Mouse (Mus musculus): ENCODE results near the gene Tsc2. TPM values are rescaled to one million over a fixed set of nuclear protein-coding genes. Genes with fewer than 3 reads are reported as not detected.

The Tsc2 gene
- polyA plus RNA-seq, 1 experiment, result 49.5 TPM

GRCm38 (mm10) chr17:24567034-24567779 lies 65.2 kb downstream of the Tsc2 start:
- Histone ChIP-seq H3K4me2 (ENCODE audit: low read depth) (peak overlapping the region; percentile 46), H3K4me3 (no peak overlapping the region), H3K79me2 (ENCODE audit: control insufficient read depth, insufficient read depth) (peaks cover 17% of the 10 kb centered on the region), H3ac (ENCODE audit: control insufficient read depth, insufficient read length) (no peak overlapping the region), H3K27me3 (ENCODE audit: control insufficient read depth, insufficient read depth, insufficient read length) (no peaks in the 10 kb centered on the region), H3K36me3 (ENCODE audit: control insufficient read depth, insufficient read depth) (peaks cover 26% of the 10 kb centered on the region)
- TF ChIP-seq TCF12 (IDR thresholded peaks at IDR 0.05; ENCODE audit: insufficient read depth, poor library complexity, severe bottlenecking) (no peak), POLR2A (IDR thresholded peaks at IDR 0.05; ENCODE audit: insufficient read length, low read depth) (no peak), MYOD1 (IDR thresholded peaks at IDR 0.05; ENCODE audit: control insufficient read depth in 1 of 3, insufficient read length in 2 of 3, low read depth in 2 of 3) (peak in 1 of 3 experiments; percentile 50), MYOG (IDR thresholded peaks at IDR 0.05; ENCODE audit: control insufficient read depth in 1 of 3, insufficient read depth in 1 of 3, insufficient read length in 2 of 3, low read depth in 2 of 3) (peak in 2 of 3 experiments; percentile 8 to 77), USF1 (IDR thresholded peaks at IDR 0.05; ENCODE audit: low read depth) (no peak)

- Histone ChIP-seq H3K36me3 (ENCODE audit: control insufficient read depth, insufficient read depth) (peaks cover 22% of the 10 kb centered on the region), H3K27me3 (ENCODE audit: control insufficient read depth, insufficient read depth, insufficient read length) (no peaks in the 10 kb centered on the region), H3ac (ENCODE audit: control insufficient read depth, insufficient read length) (no peak overlapping the region), H3K4me2 (ENCODE audit: low read depth) (no peak overlapping the region), H3K4me3 (no peak overlapping the region), H3K79me2 (ENCODE audit: control insufficient read depth, insufficient read depth) (peaks cover 30% of the 10 kb centered on the region)
- TF ChIP-seq USF1 (IDR thresholded peaks at IDR 0.05; ENCODE audit: low read depth) (no peak), CEBPB (IDR thresholded peaks at IDR 0.05; ENCODE audit: insufficient read depth, poor library complexity, severe bottlenecking) (no peak), POLR2AphosphoS2 (IDR thresholded peaks at IDR 0.05; ENCODE audit: insufficient read length, low read depth) (no peak), TCF3 (IDR thresholded peaks at IDR 0.05; ENCODE audit: insufficient read length, low read depth) (no peak), MAX (IDR thresholded peaks at IDR 0.05; ENCODE audit: low read depth) (no peak), SRF (IDR thresholded peaks at IDR 0.05; ENCODE audit: control insufficient read depth, insufficient read length, low read depth) (no peak), REST (IDR thresholded peaks at IDR 0.05; ENCODE audit: insufficient read depth, insufficient read length) (no peak), E2F4 (IDR thresholded peaks at IDR 0.05; ENCODE audit: insufficient read depth) (no peak), MYOG (IDR thresholded peaks at IDR 0.05; ENCODE audit: control insufficient read depth in 1 of 3, insufficient read depth in 1 of 3, insufficient read length in 2 of 3, low read depth in 2 of 3) (no peak), POLR2A (IDR thresholded peaks at IDR 0.05; ENCODE audit: insufficient read length, low read depth) (no peak), MYOD1 (IDR thresholded peaks at IDR 0.05; ENCODE audit: control insufficient read depth in 1 of 3, insufficient read length in 2 of 3, low read depth in 2 of 3) (no peak), TCF12 (IDR thresholded peaks at IDR 0.05; ENCODE audit: insufficient read depth, poor library complexity, severe bottlenecking) (no peak)
Measured at GRCm38 (mm10) chr17:24565792-24566191, 66.6 kb downstream of the Tsc2 start.

GRCm38 (mm10) chr17:24565092-24565491 lies 67.3 kb downstream of the Tsc2 start:
- peaks cover 37% of the 10 kb centered on the region for H3K79me2 ChIP-seq (ENCODE audit: control insufficient read depth, insufficient read depth)
- no peak overlapping the region for H3K4me2 ChIP-seq (ENCODE audit: low read depth)
- H3ac ChIP-seq (ENCODE audit: control insufficient read depth, insufficient read length), result no peak overlapping the region
- peaks cover 16% of the 10 kb centered on the region for H3K36me3 ChIP-seq (ENCODE audit: control insufficient read depth, insufficient read depth)
- H3K4me3 ChIP-seq, result no peak overlapping the region
- TF ChIP-seq MYOG (IDR thresholded peaks at IDR 0.05; ENCODE audit: control insufficient read depth in 1 of 3, insufficient read depth in 1 of 3, insufficient read length in 2 of 3, low read depth in 2 of 3) (no peak), USF1 (IDR thresholded peaks at IDR 0.05; ENCODE audit: low read depth) (no peak), E2F4 (IDR thresholded peaks at IDR 0.05; ENCODE audit: insufficient read depth) (no peak), MYOD1 (IDR thresholded peaks at IDR 0.05; ENCODE audit: control insufficient read depth in 1 of 3, insufficient read length in 2 of 3, low read depth in 2 of 3) (no peak), SRF (IDR thresholded peaks at IDR 0.05; ENCODE audit: control insufficient read depth, insufficient read length, low read depth) (no peak), POLR2A (IDR thresholded peaks at IDR 0.05; ENCODE audit: insufficient read length, low read depth) (no peak), TCF3 (IDR thresholded peaks at IDR 0.05; ENCODE audit: insufficient read length, low read depth) (no peak), REST (IDR thresholded peaks at IDR 0.05; ENCODE audit: insufficient read depth, insufficient read length) (no peak), POLR2AphosphoS2 (IDR thresholded peaks at IDR 0.05; ENCODE audit: insufficient read length, low read depth) (no peak), TCF12 (IDR thresholded peaks at IDR 0.05; ENCODE audit: insufficient read depth, poor library complexity, severe bottlenecking) (no peak), MAX (IDR thresholded peaks at IDR 0.05; ENCODE audit: low read depth) (no peak), CEBPB (IDR thresholded peaks at IDR 0.05; ENCODE audit: insufficient read depth, poor library complexity, severe bottlenecking) (no peak)
- H3K27me3 ChIP-seq (ENCODE audit: control insufficient read depth, insufficient read depth, insufficient read length), result no peaks in the 10 kb centered on the region

- H3K36me3 ChIP-seq (ENCODE audit: control insufficient read depth, insufficient read depth), result peaks cover 14% of the 10 kb centered on the region
- TF ChIP-seq MYOG (IDR thresholded peaks at IDR 0.05; ENCODE audit: control insufficient read depth in 1 of 3, insufficient read depth in 1 of 3, insufficient read length in 2 of 3, low read depth in 2 of 3) (peak in 2 of 3 experiments; percentile 34 to 74), MYOD1 (IDR thresholded peaks at IDR 0.05; ENCODE audit: control insufficient read depth in 1 of 3, insufficient read length in 2 of 3, low read depth in 2 of 3) (peak in 2 of 3 experiments; percentile 10 to 55), TCF12 (IDR thresholded peaks at IDR 0.05; ENCODE audit: insufficient read depth, poor library complexity, severe bottlenecking) (no peak), POLR2AphosphoS2 (IDR thresholded peaks at IDR 0.05; ENCODE audit: insufficient read length, low read depth) (no peak)
- no peak overlapping the region for H3K4me3 ChIP-seq
- H3K79me2 ChIP-seq (ENCODE audit: control insufficient read depth, insufficient read depth), result peaks cover 43% of the 10 kb centered on the region
- H3K4me2 ChIP-seq (ENCODE audit: low read depth), result no peak overlapping the region
- H3K27me3 ChIP-seq (ENCODE audit: control insufficient read depth, insufficient read depth, insufficient read length), result no peaks in the 10 kb centered on the region
- H3ac ChIP-seq (ENCODE audit: control insufficient read depth, insufficient read length), result no peak overlapping the region
Measured at GRCm38 (mm10) chr17:24564422-24564821, 68.0 kb downstream of the Tsc2 start.

- H3ac ChIP-seq (ENCODE audit: control insufficient read depth, insufficient read length), result no peak overlapping the region
- no peak overlapping the region for H3K4me3 ChIP-seq
- H3K4me2 ChIP-seq (ENCODE audit: low read depth), result no peak overlapping the region
- H3K36me3 ChIP-seq (ENCODE audit: control insufficient read depth, insufficient read depth), result peaks cover 10% of the 10 kb centered on the region
- TF ChIP-seq POLR2A (IDR thresholded peaks at IDR 0.05; ENCODE audit: insufficient read length, low read depth) (no peak), MYOG (IDR thresholded peaks at IDR 0.05; ENCODE audit: control insufficient read depth in 1 of 3, insufficient read depth in 1 of 3, insufficient read length in 2 of 3, low read depth in 2 of 3) (no peak), TCF3 (IDR thresholded peaks at IDR 0.05; ENCODE audit: insufficient read length, low read depth) (no peak), MAX (IDR thresholded peaks at IDR 0.05; ENCODE audit: low read depth) (no peak), TCF12 (IDR thresholded peaks at IDR 0.05; ENCODE audit: insufficient read depth, poor library complexity, severe bottlenecking) (no peak), CEBPB (IDR thresholded peaks at IDR 0.05; ENCODE audit: insufficient read depth, poor library complexity, severe bottlenecking) (no peak)
- H3K79me2 ChIP-seq (ENCODE audit: control insufficient read depth, insufficient read depth), result peaks cover 50% of the 10 kb centered on the region
- H3K27me3 ChIP-seq (ENCODE audit: control insufficient read depth, insufficient read depth, insufficient read length), result no peaks in the 10 kb centered on the region
Measured at GRCm38 (mm10) chr17:24563638-24564037, 68.8 kb downstream of the Tsc2 start.
